Mouse (Mus musculus): ENCODE measurements around the gene 4933416C03Rik. TPM values are rescaled to one million over a fixed set of nuclear protein-coding genes. Genes with fewer than 3 reads are reported as not detected.

Gene 4933416C03Rik
- total RNA-seq, 2 experiments from 2014 or later = not detected

DNA sequence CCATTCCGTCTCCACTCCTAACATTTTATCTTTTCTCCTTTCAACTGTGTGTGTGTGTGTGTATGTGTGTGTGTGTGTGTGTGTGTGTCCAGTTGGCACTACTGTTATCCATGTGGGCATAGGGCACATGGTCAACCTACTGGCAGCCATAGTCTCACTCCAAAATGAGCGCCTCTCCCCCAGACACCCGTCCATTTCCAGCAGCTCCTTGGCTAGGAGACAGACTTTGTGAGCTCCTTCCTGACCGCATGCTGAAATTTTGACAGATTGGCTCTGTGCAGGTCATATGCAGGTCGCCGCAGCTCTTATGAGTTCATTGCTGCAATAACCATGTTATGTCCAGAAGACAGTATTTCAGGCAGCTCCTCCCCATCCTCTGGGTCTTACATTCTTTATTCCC lies 32.9 kb downstream of the 4933416C03Rik start:
- intact Hi-C loops (cut with DNase I) = no loop called here
- no peak for DNase-seq

- DNase-seq = no peak
- intact Hi-C loops (cut with DNase I) = no loop called here
Observed at GRCm38 (mm10) chr10:116079396-116079795, 34.3 kb downstream of the 4933416C03Rik start.

- DNase-seq = no peak
- intact Hi-C loops (cut with DNase I) = no loop called here
Observed at GRCm38 (mm10) chr10:116078636-116079035, 35.1 kb downstream of the 4933416C03Rik start.

- no peak for DNase-seq
- intact Hi-C loops (cut with DNase I) = no loop called here
Observed at GRCm38 (mm10) chr10:116075954-116076353, 37.8 kb downstream of the 4933416C03Rik start.

Other genes with a start within 250 kb of the 4933416C03Rik start
- gene Ptprr, start 95.7 kb downstream of the 4933416C03Rik start, total RNA-seq (2021) = 1 to 10 TPM; 1.9 to 2.5 TPM
- 10 to 100 TPM; 71.9 to 83.3 TPM for gene Ptprb, start 161.6 kb upstream of the 4933416C03Rik start, total RNA-seq (2021)

Measured in heart, postnatal 36 days (tissue).